Mouse (Mus musculus) CH12.LX (cell line): ENCODE results near the gene Rnf183. TPM values are rescaled to one million over a fixed set of nuclear protein-coding genes. Genes with fewer than 3 reads are reported as not detected.

Experiments used
- DNase-seq: peaks from one replicate; pipeline ENCODE4 v3.0.0-alpha.2; 2013; ENCODE audit errors: extremely low read depth
- H3K27ac ChIP-seq: 2 replicates; pipeline ENCODE4 v1.5.1; 2012; ENCODE audit warnings: low read depth, mild to moderate bottlenecking, control low read depth, moderate library complexity; ENCODE audit not compliant: insufficient read depth
- H3K27me3 ChIP-seq: replicated peaks from 2 replicates; pipeline ENCODE3; 2012; ENCODE audit warnings: inconsistent platforms
- H3K36me3 ChIP-seq, 2 experiments: replicated peaks in 1 of 2; 2 replicates each; pipeline versions ENCODE3 to v1.6.1; 2012; ENCODE audit warnings: inconsistent platforms in 1 of 2, low read length in 1 of 2, mild to moderate bottlenecking in 1 of 2, mixed read lengths in 1 of 2, moderate library complexity in 1 of 2; ENCODE audit not compliant: control insufficient read depth in 1 of 2, insufficient read depth in 1 of 2
- H3K4me1 ChIP-seq, 2 experiments: 2 replicates each; pipeline ENCODE4 v1.6.1; 2012; ENCODE audit warnings: inconsistent platforms in 1 of 2, moderate library complexity in 1 of 2; ENCODE audit not compliant: insufficient read depth in 2 of 2, control insufficient read depth in 1 of 2
- H3K4me2 ChIP-seq: 2 replicates; pipeline ENCODE4 v1.6.1; 2012; ENCODE audit warnings: low read depth, mild to moderate bottlenecking, control low read depth; ENCODE audit not compliant: poor library complexity, insufficient read depth, severe bottlenecking
- H3K4me3 ChIP-seq, 3 experiments: fragments of 150-350 bp in 1 of 3; sonication (generic) in 1 of 3; replicated peaks in 1 of 3; 2 replicates each; pipeline versions ENCODE3 to v1.5.1; 2011 to 2012; ENCODE audit warnings: low read depth in 2 of 3, low read length in 2 of 3, mild to moderate bottlenecking in 2 of 3, moderate library complexity in 2 of 3, control low read depth in 1 of 3, improper control_type of control experiment in 1 of 3, inconsistent platforms in 1 of 3, mixed read lengths in 1 of 3; ENCODE audit not compliant: poor library complexity in 1 of 3
- H3K79me2 ChIP-seq: replicated peaks from 2 replicates; pipeline ENCODE4 v1.6.1; 2012; ENCODE audit warnings: mild to moderate bottlenecking, moderate library complexity; ENCODE audit not compliant: control insufficient read depth, poor library complexity, insufficient read depth, severe bottlenecking; ENCODE audit errors: extremely low read depth
- H3K9ac ChIP-seq: 2 replicates; pipeline ENCODE4 v1.6.1; 2012; ENCODE audit warnings: low read depth, mild to moderate bottlenecking, control low read depth, moderate library complexity; ENCODE audit not compliant: insufficient read depth
- H3K9me3 ChIP-seq: replicated peaks from 2 replicates; pipeline ENCODE3; 2012; ENCODE audit warnings: low read length, inconsistent platforms, mixed read lengths
- BHLHE40 ChIP-seq: IDR thresholded peaks from 2 replicates; pipeline ENCODE4 v1.6.1; 2011; ENCODE audit warnings: mild to moderate bottlenecking, low read depth, low read length, improper control_type of control experiment
- E2F4 ChIP-seq: IDR thresholded peaks from 2 replicates; pipeline ENCODE4 v1.6.1; 2011; ENCODE audit warnings: low read depth, low read length, improper control_type of control experiment; ENCODE audit not compliant: insufficient replicate concordance
- ELF1 ChIP-seq: IDR thresholded peaks from 2 replicates; pipeline ENCODE4 v1.6.1; 2014; ENCODE audit warnings: low read depth, mild to moderate bottlenecking, inconsistent platforms, low read length, improper control_type of control experiment
- EP300 ChIP-seq: IDR thresholded peaks from 2 replicates; pipeline ENCODE4 v1.6.1; 2011; ENCODE audit warnings: low read length, improper control_type of control experiment
- ETS1 ChIP-seq: conservative IDR thresholded peaks from 2 replicates; pipeline ENCODE4 v1.6.1; 2012; ENCODE audit warnings: low read depth, mild to moderate bottlenecking, inconsistent platforms, low read length, improper control_type of control experiment, moderate library complexity
- HCFC1 ChIP-seq: IDR thresholded peaks from 2 replicates; pipeline ENCODE4 v1.6.1; 2012; ENCODE audit warnings: low read depth, mild to moderate bottlenecking, inconsistent platforms, low read length, improper control_type of control experiment
- IRF4 ChIP-seq: IDR thresholded peaks from 2 replicates; pipeline ENCODE4 v1.6.1; 2014; ENCODE audit warnings: low read depth, mild to moderate bottlenecking, inconsistent platforms, low read length, improper control_type of control experiment
- JUN ChIP-seq: IDR thresholded peaks from 2 replicates; pipeline ENCODE4 v1.6.1; 2011; ENCODE audit warnings: low read depth, mild to moderate bottlenecking, low read length, improper control_type of control experiment, moderate library complexity; ENCODE audit not compliant: insufficient read depth
- JUND ChIP-seq: conservative IDR thresholded peaks from 2 replicates; pipeline ENCODE4 v1.6.1; 2011; ENCODE audit warnings: low read depth, low read length, improper control_type of control experiment
- KAT2A ChIP-seq: IDR thresholded peaks from 2 replicates; pipeline ENCODE4 v1.6.1; 2012; ENCODE audit warnings: low read length, improper control_type of control experiment, inconsistent platforms; ENCODE audit not compliant: insufficient replicate concordance
- MAFK ChIP-seq: IDR thresholded peaks from 2 replicates; pipeline ENCODE4 v1.6.1; 2011; ENCODE audit warnings: low read length, improper control_type of control experiment; ENCODE audit not compliant: insufficient replicate concordance
- MAX ChIP-seq: IDR thresholded peaks from 2 replicates; pipeline ENCODE4 v1.6.1; 2011; ENCODE audit warnings: low read length, improper control_type of control experiment
- MAZ ChIP-seq: IDR thresholded peaks from 2 replicates; pipeline ENCODE4 v1.6.1; 2012; ENCODE audit warnings: low read depth, mild to moderate bottlenecking, inconsistent platforms, low read length, improper control_type of control experiment, moderate library complexity
- MEF2A ChIP-seq: IDR thresholded peaks from 2 replicates; pipeline ENCODE4 v1.6.1; 2014; ENCODE audit warnings: low read depth, mild to moderate bottlenecking, inconsistent platforms, low read length, improper control_type of control experiment, borderline replicate concordance
- MXI1 ChIP-seq: IDR thresholded peaks from 2 replicates; pipeline ENCODE4 v1.6.1; 2011; ENCODE audit warnings: mild to moderate bottlenecking, low read depth, low read length, improper control_type of control experiment
- MYC ChIP-seq: IDR thresholded peaks from 2 replicates; pipeline ENCODE4 v1.6.1; 2011; ENCODE audit warnings: low read depth, mild to moderate bottlenecking, improper control_type of control experiment, low read length
- NELFE ChIP-seq: IDR thresholded peaks from 2 replicates; pipeline ENCODE4 v1.6.1; 2011; ENCODE audit warnings: low read depth, low read length, improper control_type of control experiment
- NRF1 ChIP-seq: IDR thresholded peaks from 2 replicates; pipeline ENCODE4 v1.6.1; 2014; ENCODE audit warnings: low read depth, mild to moderate bottlenecking, inconsistent platforms, low read length, improper control_type of control experiment, moderate library complexity
- POLR2A ChIP-seq: IDR thresholded peaks from 2 replicates; pipeline ENCODE4 v1.6.1; 2011; ENCODE audit warnings: low read depth, mild to moderate bottlenecking, improper control_type of control experiment, low read length
- RCOR1 ChIP-seq: conservative IDR thresholded peaks from 2 replicates; pipeline ENCODE4 v1.6.1; 2012; ENCODE audit warnings: low read depth, mild to moderate bottlenecking, inconsistent platforms, low read length, improper control_type of control experiment
- SIN3A ChIP-seq: IDR thresholded peaks from 2 replicates; pipeline ENCODE4 v1.6.1; 2012; ENCODE audit warnings: low read length, improper control_type of control experiment, inconsistent platforms
- SMC3 ChIP-seq: IDR thresholded peaks from 2 replicates; pipeline ENCODE4 v1.6.1; 2011; ENCODE audit warnings: low read depth, low read length, improper control_type of control experiment
- TCF12 ChIP-seq: IDR thresholded peaks from 2 replicates; pipeline ENCODE4 v1.6.1; 2014; ENCODE audit warnings: low read depth, mild to moderate bottlenecking, inconsistent platforms, low read length, improper control_type of control experiment
- ZC3H11A ChIP-seq: IDR thresholded peaks from 2 replicates; pipeline ENCODE4 v1.6.1; 2012; ENCODE audit warnings: low read depth, mild to moderate bottlenecking, inconsistent platforms, low read length, improper control_type of control experiment
- ZMIZ1 ChIP-seq: IDR thresholded peaks from 2 replicates; pipeline ENCODE4 v1.6.1; 2012; ENCODE audit warnings: low read depth, mild to moderate bottlenecking, inconsistent platforms, low read length, improper control_type of control experiment
- dilution Hi-C: fragments of 300-500 bp; cut with MboI; formaldehyde crosslinking; loops from 2 replicates; pipeline ENCODE4 v1.14.3; 2020; ENCODE audit warnings: low sequenced_read_pairs; ENCODE audit not compliant: extremely low pct_unique_long_range_greater_than_20kb, extremely low pct_ligation_motif_present
- in situ Hi-C: fragments of 300-500 bp; cut with MboI; formaldehyde crosslinking; loops from 3 replicates; pipeline ENCODE4 v1.14.3; 2019; ENCODE audit warnings: low sequenced_read_pairs, low pct_ligation_motif_present, low pct_unique_long_range_greater_than_20kb, mixed read lengths
- polyA plus RNA-seq: library from polyadenylated mRNA; unstranded; fragments of >175 nt; gene quantifications from 2 replicates; pipeline ENCODE4 v1.2.1, GENCODE M21; 2012; ENCODE audit warnings: low read depth; ENCODE audit not compliant: insufficient read length
- total RNA-seq, 2 experiments: library from RNA; depleted of rRNA; stranded (reverse); fragments of 300-350 nt in 1 of 2; fragments of >200 nt in 1 of 2; gene quantifications; 2 replicates each; pipeline ENCODE4 v1.2.3; 2012 to 2014

Rnf183 gene
- total and polyA plus RNA-seq, 3 experiments, result 4.0 to 4.4 (median 4.1) TPM

GRCm38 (mm10) chr4:62472071-62472470, 37.0 kb upstream of the Rnf183 start:
- H3K9me3 ChIP-seq, result peaks cover 3% of the 10 kb centered on the region

GRCm38 (mm10) chr4:62470598-62471051, 35.6 kb upstream of the Rnf183 start, which contains the start of gene Wdr31:
TSS of gene Wdr31 (minus strand) at chr4:62470896.
- peak; percentile 10; the same call in 1 of the 2 replicates for TF ChIP-seq E2F4
- no peak for TF ChIP-seq ZC3H11A
- TF ChIP-seq SIN3A, result peak; percentile 99
- TF ChIP-seq ETS1, result no peak
- TF ChIP-seq TCF12, result peak; percentile 79
- TF ChIP-seq SMC3, result no peak
- peak; percentile 50 for TF ChIP-seq POLR2A
- TF ChIP-seq MXI1, result peak; percentile 99
- TF ChIP-seq JUND, result no peak
- peak; percentile 67 for TF ChIP-seq IRF4
- 0 out of 2 replicates have a peak, but pooled peaks have one; percentile 23 for TF ChIP-seq RCOR1
- TF ChIP-seq MAZ, result 0 out of 2 replicates have a peak, but pooled peaks have one; percentile 35
- TF ChIP-seq NELFE, result 0 out of 2 replicates have a peak, but pooled peaks have one; percentile 55
- peak; percentile 83 for TF ChIP-seq ELF1
- TF ChIP-seq MYC, result 0 out of 2 replicates have a peak, but pooled peaks have one; percentile 35
- peak; percentile 33; the same call in 1 of the 2 replicates for TF ChIP-seq NRF1
- no peak for TF ChIP-seq EP300
- TF ChIP-seq MAX, result peak; percentile 80
- TF ChIP-seq MEF2A, result peak; percentile 74
- peak; percentile 94 for TF ChIP-seq HCFC1
- TF ChIP-seq BHLHE40, result peak; percentile 89
- TF ChIP-seq KAT2A, result peak; percentile 47; the same call in 1 of the 2 replicates
- peaks cover 3% of the 10 kb centered on the region for H3K9me3 ChIP-seq
- H3K27me3 ChIP-seq, result no peaks in the 10 kb centered on the region
- H3K36me3 ChIP-seq, result no peaks in the 10 kb centered on the region
- DNase-seq, result peak; percentile 76
- peak within 1 kb of the TSS; percentile 65 to 83 (median 66) for H3K4me3 ChIP-seq
- no peak within 1 kb of the TSS for H3K27ac ChIP-seq
- peaks cover 2 to 15% of the 10 kb centered on the region in 2 experiments for H3K4me1 ChIP-seq
- peak within 1 kb of the TSS; percentile 55 for H3K9ac ChIP-seq
- peak within 1 kb of the TSS; percentile 81 for H3K4me2 ChIP-seq
- no peaks in the 10 kb centered on the region for H3K79me2 ChIP-seq
- in situ Hi-C loops, result no loop called here
- dilution Hi-C loops, result no loop called here

More at GRCm38 (mm10) chr4:62472071-62472470, 37.0 kb upstream of the Rnf183 start:
- DNase-seq, result no peak
- TF ChIP-seq MAFK (no peak), ZMIZ1 (no peak), EP300 (no peak), JUN (no peak), NELFE (no peak)
- no peak overlapping the region for H3K4me2 ChIP-seq
- H3K36me3 ChIP-seq, result no peaks in the 10 kb centered on the region
- H3K79me2 ChIP-seq, result no peaks in the 10 kb centered on the region
- in situ Hi-C loops (no loop called here), dilution Hi-C loops (no loop called here)
- H3K27ac ChIP-seq, result no peak overlapping the region
- H3K27me3 ChIP-seq, result no peaks in the 10 kb centered on the region
- H3K4me1 ChIP-seq, result peaks cover 9 to 30% of the 10 kb centered on the region in 2 experiments
- H3K4me3 ChIP-seq, result no peak overlapping the region
- no peak overlapping the region for H3K9ac ChIP-seq
